Mouse (Mus musculus): ENCODE results near the gene Prss41. TPM values are rescaled to one million over a fixed set of nuclear protein-coding genes. Genes with fewer than 3 reads are reported as not detected.

Gene Prss41
- polyA plus RNA-seq, 1 experiment from 2014 or later: not detected

- H3K9ac ChIP-seq (ENCODE audit: low read length): no peak overlapping the region
- H3K27me3 ChIP-seq (ENCODE audit: control insufficient read depth, insufficient read depth, low read length): no peaks in the 10 kb centered on the region; the same call in 1 of the 2 replicates
- H3K36me3 ChIP-seq (ENCODE audit: control insufficient read depth, insufficient read depth, low read length): no peaks in the 10 kb centered on the region
- H3K4me3 ChIP-seq (ENCODE audit: control insufficient read depth in 1 of 2, insufficient read depth in 1 of 2, low read depth in 1 of 2, low read length in 2 of 2): no peak overlapping the region
- no peak overlapping the region; the same call in 1 of the 2 replicates for H3K4me2 ChIP-seq (ENCODE audit: low read length)
- H3K9me3 ChIP-seq (ENCODE audit: control insufficient read depth, low read length): no peaks in the 10 kb centered on the region
- no peak for ATAC-seq (ENCODE audit: insufficient number of reproducible peaks, insufficient read depth, low FRiP score, low read depth)
- H3K27ac ChIP-seq (replicated peaks in 1 of 2; ENCODE audit: control insufficient read depth in 1 of 2, insufficient read depth in 1 of 2, low read depth in 2 of 2, low read length in 2 of 2): no peak overlapping the region
- H3K4me1 ChIP-seq (ENCODE audit: control insufficient read depth in 2 of 2, insufficient read depth in 2 of 2, low read length in 2 of 2): peaks cover 0 to 4% of the 10 kb centered on the region in 2 experiments; a peak in 1 of 4 replicates
- WGBS: 42% methylated on average over 23 of the region's 23 CpGs
Measured at GRCm38 (mm10) chr17:23843141-23843811, 696 bp downstream of the Prss41 start.

- Histone ChIP-seq H3K4me3 (ENCODE audit: control insufficient read depth in 1 of 2, insufficient read depth in 1 of 2, low read depth in 1 of 2, low read length in 2 of 2) (no peak overlapping the region), H3K4me2 (ENCODE audit: low read length) (no peak overlapping the region), H3K36me3 (ENCODE audit: control insufficient read depth, insufficient read depth, low read length) (no peaks in the 10 kb centered on the region), H3K27ac (replicated peaks in 1 of 2; ENCODE audit: control insufficient read depth in 1 of 2, insufficient read depth in 1 of 2, low read depth in 2 of 2, low read length in 2 of 2) (no peak overlapping the region), H3K4me1 (ENCODE audit: control insufficient read depth in 2 of 2, insufficient read depth in 2 of 2, low read length in 2 of 2) (peaks cover 0 to 4% of the 10 kb centered on the region in 2 experiments; a peak in 1 of 4 replicates), H3K27me3 (ENCODE audit: control insufficient read depth, insufficient read depth, low read length) (no peaks in the 10 kb centered on the region; the same call in 1 of the 2 replicates), H3K9me3 (ENCODE audit: control insufficient read depth, low read length) (no peaks in the 10 kb centered on the region), H3K9ac (ENCODE audit: low read length) (no peak overlapping the region)
- no peak for ATAC-seq (ENCODE audit: insufficient number of reproducible peaks, insufficient read depth, low FRiP score, low read depth)
- WGBS: 33% methylated on average over 4 of the region's 4 CpGs
Measured at GRCm38 (mm10) chr17:23841145-23841544, 2.8 kb downstream of the Prss41 start.

DNA sequence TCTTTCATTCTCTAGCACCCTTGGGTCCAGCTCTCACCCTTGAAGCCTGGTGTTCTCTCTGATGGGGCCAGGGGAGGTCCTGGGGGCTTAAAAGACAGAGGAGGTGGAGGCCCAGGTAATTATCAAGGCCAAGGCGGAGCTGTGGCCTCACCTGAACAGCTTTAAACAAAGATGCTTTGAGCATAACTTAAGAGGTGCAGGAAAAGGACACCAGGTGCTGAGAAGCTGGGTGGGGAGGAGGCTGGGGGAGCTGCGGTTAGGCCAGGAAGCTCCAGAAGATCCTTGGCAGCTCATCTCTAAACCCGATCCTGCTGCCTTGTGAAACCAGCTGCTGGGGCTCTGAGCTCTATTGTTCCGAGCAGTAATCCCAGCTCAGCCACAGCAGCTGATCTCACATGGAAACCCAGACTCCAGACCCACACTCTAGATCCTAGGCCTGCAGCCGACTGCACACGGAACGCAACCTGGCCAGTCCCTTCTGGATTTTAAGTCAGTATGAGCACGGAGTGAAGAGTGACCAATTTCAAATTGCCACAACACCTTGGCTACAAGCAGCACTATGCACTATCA is 7.9 kb downstream of the Prss41 start, which contains the start of gene Prss33:
TSS of gene Prss33 (minus strand) at position 51 of the 570 bp plus-strand sequence.
- Histone ChIP-seq H3K4me2 (ENCODE audit: low read length) (no peak within 1 kb of the TSS), H3K4me1 (ENCODE audit: control insufficient read depth in 2 of 2, insufficient read depth in 2 of 2, low read length in 2 of 2) (no peaks in the 10 kb centered on the region), H3K9ac (ENCODE audit: low read length) (no peak within 1 kb of the TSS), H3K36me3 (ENCODE audit: control insufficient read depth, insufficient read depth, low read length) (no peaks in the 10 kb centered on the region), H3K9me3 (ENCODE audit: control insufficient read depth, low read length) (no peaks in the 10 kb centered on the region), H3K27ac (replicated peaks in 1 of 2; ENCODE audit: control insufficient read depth in 1 of 2, insufficient read depth in 1 of 2, low read depth in 2 of 2, low read length in 2 of 2) (no peak within 1 kb of the TSS), H3K4me3 (ENCODE audit: control insufficient read depth in 1 of 2, insufficient read depth in 1 of 2, low read depth in 1 of 2, low read length in 2 of 2) (no peak within 1 kb of the TSS), H3K27me3 (ENCODE audit: control insufficient read depth, insufficient read depth, low read length) (peaks cover 30% of the 10 kb centered on the region)
- no peak for ATAC-seq (ENCODE audit: insufficient number of reproducible peaks, insufficient read depth, low FRiP score, low read depth)
- 74% methylated on average over 8 of the region's 8 CpGs for WGBS

DNA sequence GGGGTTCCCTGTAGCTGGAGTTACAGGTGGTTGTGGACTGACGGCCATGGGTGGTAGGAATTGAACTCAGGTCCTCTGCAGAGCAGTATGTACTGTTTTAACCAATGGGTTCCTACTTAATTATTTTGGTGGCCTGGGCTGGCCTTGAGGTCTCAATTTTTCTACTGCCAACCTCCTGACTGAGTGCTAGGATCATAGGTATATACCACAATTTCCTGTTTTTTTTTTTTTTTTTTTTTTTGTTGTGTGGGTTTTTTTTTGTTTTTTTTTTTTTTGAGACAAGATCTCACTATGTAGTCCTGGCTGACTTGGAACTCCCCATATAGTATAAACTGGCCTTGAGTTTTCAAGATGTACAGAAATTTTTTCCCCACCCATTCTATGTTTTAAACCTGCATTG is 12.8 kb downstream of the Prss41 start:
- H3K36me3 ChIP-seq (ENCODE audit: control insufficient read depth, insufficient read depth, low read length): peaks cover 14% of the 10 kb centered on the region
- no peak overlapping the region for H3K4me2 ChIP-seq (ENCODE audit: low read length)
- 94% methylated on average over 1 of the region's 1 CpGs for WGBS
- no peak overlapping the region for H3K27ac ChIP-seq (replicated peaks in 1 of 2; ENCODE audit: control insufficient read depth in 1 of 2, insufficient read depth in 1 of 2, low read depth in 2 of 2, low read length in 2 of 2)
- H3K4me3 ChIP-seq (ENCODE audit: control insufficient read depth in 1 of 2, insufficient read depth in 1 of 2, low read depth in 1 of 2, low read length in 2 of 2): no peak overlapping the region
- H3K9me3 ChIP-seq (ENCODE audit: control insufficient read depth, low read length): no peaks in the 10 kb centered on the region
- H3K9ac ChIP-seq (ENCODE audit: low read length): no peak overlapping the region
- H3K27me3 ChIP-seq (ENCODE audit: control insufficient read depth, insufficient read depth, low read length): peaks cover 37% of the 10 kb centered on the region
- no peak for ATAC-seq (ENCODE audit: insufficient number of reproducible peaks, insufficient read depth, low FRiP score, low read depth)
- peaks cover 2 to 11% of the 10 kb centered on the region in 2 experiments; a peak in 3 of 4 replicates for H3K4me1 ChIP-seq (ENCODE audit: control insufficient read depth in 2 of 2, insufficient read depth in 2 of 2, low read length in 2 of 2)

- peaks cover 24% of the 10 kb centered on the region for H3K27me3 ChIP-seq (ENCODE audit: control insufficient read depth, insufficient read depth, low read length)
- no peaks in the 10 kb centered on the region for H3K9me3 ChIP-seq (ENCODE audit: control insufficient read depth, low read length)
- peak; percentile 90 for ATAC-seq (ENCODE audit: insufficient number of reproducible peaks, insufficient read depth, low FRiP score, low read depth)
- peak within 1 kb of the TSS; percentile 94 for H3K9ac ChIP-seq (ENCODE audit: low read length)
- H3K36me3 ChIP-seq (ENCODE audit: control insufficient read depth, insufficient read depth, low read length): peaks cover 35% of the 10 kb centered on the region
- peak within 1 kb of the TSS; percentile 80 for H3K4me2 ChIP-seq (ENCODE audit: low read length)
- H3K27ac ChIP-seq (replicated peaks in 1 of 2; ENCODE audit: control insufficient read depth in 1 of 2, insufficient read depth in 1 of 2, low read depth in 2 of 2, low read length in 2 of 2): peak within 1 kb of the TSS; percentile 90 to 97
- peaks cover 2 to 11% of the 10 kb centered on the region in 2 experiments; a peak in 3 of 4 replicates for H3K4me1 ChIP-seq (ENCODE audit: control insufficient read depth in 2 of 2, insufficient read depth in 2 of 2, low read length in 2 of 2)
- peak within 1 kb of the TSS; percentile 79 to 95 for H3K4me3 ChIP-seq (ENCODE audit: control insufficient read depth in 1 of 2, insufficient read depth in 1 of 2, low read depth in 1 of 2, low read length in 2 of 2)
- under 1% methylated on average over 32 of the region's 42 CpGs for WGBS
Measured at GRCm38 (mm10) chr17:23829064-23829619, 14.8 kb downstream of the Prss41 start, which contains the start of gene Elob. Gene Elob (minus strand): TSS chr17:23829136.

DNA sequence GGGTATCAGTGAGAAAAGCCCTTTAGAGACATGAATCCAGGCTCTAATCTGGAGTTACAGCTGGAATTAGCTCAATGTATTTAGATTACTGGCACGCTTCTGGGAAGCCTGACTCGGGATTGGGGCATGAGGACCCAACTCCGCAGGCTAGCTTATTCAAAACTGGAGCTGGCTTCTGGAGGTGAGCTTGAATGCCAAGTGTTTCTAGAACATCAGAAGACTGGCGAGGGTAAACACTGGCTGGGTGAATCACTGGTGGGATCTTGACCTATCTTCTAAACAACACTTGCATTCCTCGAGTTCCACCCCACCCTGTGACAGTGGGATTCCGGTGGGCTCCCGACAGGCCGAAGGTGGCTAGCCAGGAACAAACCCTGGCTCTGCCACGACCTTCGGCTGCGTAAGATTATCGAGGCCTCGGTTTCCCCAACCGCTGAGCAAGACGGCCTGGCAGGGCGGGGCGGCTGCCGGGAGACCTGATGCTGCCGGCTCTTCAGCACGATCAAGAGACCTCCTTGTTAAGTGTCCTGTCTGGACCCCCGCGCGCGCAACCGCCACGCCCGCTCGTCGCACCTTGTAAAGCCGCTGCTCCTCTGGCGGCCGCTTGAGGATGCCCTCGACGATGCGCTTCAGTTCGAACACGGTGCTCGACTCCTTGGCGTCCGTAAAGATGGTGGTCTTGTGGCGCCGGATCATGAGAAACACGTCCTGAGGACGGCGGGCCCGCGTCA is 15.5 kb downstream of the Prss41 start:
- Histone ChIP-seq H3K27me3 (ENCODE audit: control insufficient read depth, insufficient read depth, low read length) (peaks cover 18% of the 10 kb centered on the region), H3K4me1 (ENCODE audit: control insufficient read depth in 2 of 2, insufficient read depth in 2 of 2, low read length in 2 of 2) (peaks cover 2 to 11% of the 10 kb centered on the region in 2 experiments; a peak in 3 of 4 replicates)
- WGBS: under 1% methylated on average over 47 of the region's 47 CpGs

DNA sequence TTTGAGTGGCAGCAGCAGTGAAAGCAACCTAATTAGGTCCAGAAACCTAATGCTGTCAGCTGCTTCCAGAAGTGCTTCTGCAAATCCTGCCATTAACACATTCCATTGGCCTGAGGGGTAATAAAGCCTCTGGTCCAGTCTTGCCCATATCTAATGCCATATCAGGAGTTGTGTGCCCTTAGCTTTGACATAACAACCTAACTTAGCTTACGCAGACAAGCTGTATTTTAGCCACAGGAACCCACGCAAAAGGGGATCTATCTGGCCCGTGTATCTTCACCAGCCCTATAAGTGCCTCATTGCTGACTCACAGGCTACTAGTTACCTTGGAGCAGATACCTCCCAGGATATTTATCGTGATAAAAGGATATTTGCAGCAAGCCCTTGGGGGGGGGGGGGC is 18.4 kb downstream of the Prss41 start:
- WGBS: 85% methylated on average over 4 of the region's 4 CpGs
- H3K27me3 ChIP-seq (ENCODE audit: control insufficient read depth, insufficient read depth, low read length): 0 out of 2 replicates have a peak, but pooled peaks cover 2% of the 10 kb centered on the region
- no peak overlapping the region for H3K4me2 ChIP-seq (ENCODE audit: low read length)
- ATAC-seq (ENCODE audit: insufficient number of reproducible peaks, insufficient read depth, low FRiP score, low read depth): no peak
- H3K9me3 ChIP-seq (ENCODE audit: control insufficient read depth, low read length): no peaks in the 10 kb centered on the region
- H3K36me3 ChIP-seq (ENCODE audit: control insufficient read depth, insufficient read depth, low read length): peaks cover 70% of the 10 kb centered on the region
- H3K9ac ChIP-seq (ENCODE audit: low read length): no peak overlapping the region
- H3K4me1 ChIP-seq (ENCODE audit: control insufficient read depth in 2 of 2, insufficient read depth in 2 of 2, low read length in 2 of 2): peaks cover 2 to 11% of the 10 kb centered on the region in 2 experiments; a peak in 3 of 4 replicates
- H3K4me3 ChIP-seq (ENCODE audit: control insufficient read depth in 1 of 2, insufficient read depth in 1 of 2, low read depth in 1 of 2, low read length in 2 of 2): no peak overlapping the region
- H3K27ac ChIP-seq (replicated peaks in 1 of 2; ENCODE audit: control insufficient read depth in 1 of 2, insufficient read depth in 1 of 2, low read depth in 2 of 2, low read length in 2 of 2): no peak overlapping the region

More for the DNA sequence above, 15.5 kb downstream of the Prss41 start:
- H3K9me3 ChIP-seq (ENCODE audit: control insufficient read depth, low read length): no peaks in the 10 kb centered on the region
- peaks cover 42% of the 10 kb centered on the region for H3K36me3 ChIP-seq (ENCODE audit: control insufficient read depth, insufficient read depth, low read length)
- peak overlapping the region; percentile 70 to 90 for H3K27ac ChIP-seq (replicated peaks in 1 of 2; ENCODE audit: control insufficient read depth in 1 of 2, insufficient read depth in 1 of 2, low read depth in 2 of 2, low read length in 2 of 2)
- peak overlapping the region; percentile 94 for H3K9ac ChIP-seq (ENCODE audit: low read length)
- peak; percentile 65 for ATAC-seq (ENCODE audit: insufficient number of reproducible peaks, insufficient read depth, low FRiP score, low read depth)
- peak overlapping the region; percentile 80 for H3K4me2 ChIP-seq (ENCODE audit: low read length)
- peak overlapping the region; percentile 79 to 95 for H3K4me3 ChIP-seq (ENCODE audit: control insufficient read depth in 1 of 2, insufficient read depth in 1 of 2, low read depth in 1 of 2, low read length in 2 of 2)

Measured in heart, embryonic 14.5 days (tissue).